Mouse (Mus musculus) lung, postnatal 0 days (tissue): ENCODE data around the gene Raver2. TPM values are rescaled to one million over a fixed set of nuclear protein-coding genes. Genes with fewer than 3 reads are reported as not detected.

Experiments
- ATAC-seq: fragments of 200-750 bp; cut with Nextera tagmentation; 2 replicates; pipeline ENCODE4 v1.8.0; 2017; ENCODE audit warnings: moderate library complexity
- DNase-seq: peaks from one replicate; pipeline ENCODE4 v3.0.0-alpha.2; 2016; ENCODE audit warnings: low spot score
- H3K27ac ChIP-seq: fragments of 300-500 bp; sonication (generic); 2 replicates; pipeline ENCODE4 v1.5.1; 2014; ENCODE audit warnings: antibody characterized with exemption, mild to moderate bottlenecking, low read length, mixed read lengths
- H3K27me3 ChIP-seq: fragments of 300-500 bp; sonication (generic); replicated peaks from 2 replicates; pipeline ENCODE4 v1.6.1; 2014; ENCODE audit warnings: low read length, mixed read lengths; ENCODE audit not compliant: insufficient read depth
- H3K36me3 ChIP-seq: fragments of 300-500 bp; sonication (generic); 2 replicates; pipeline ENCODE4 v1.6.1; 2014; ENCODE audit warnings: low read length, mixed read lengths; ENCODE audit not compliant: insufficient read depth
- H3K4me1 ChIP-seq: fragments of 300-500 bp; sonication (generic); 2 replicates; pipeline ENCODE4 v1.6.1; 2014; ENCODE audit warnings: antibody characterized with exemption, low read depth, low read length, mixed read lengths; ENCODE audit not compliant: insufficient read depth
- H3K4me2 ChIP-seq: fragments of 300-500 bp; sonication (generic); replicated peaks from 2 replicates; pipeline ENCODE4 v1.6.1; 2014; ENCODE audit warnings: low read depth, mild to moderate bottlenecking, low read length, moderate library complexity, mixed read lengths
- H3K4me3 ChIP-seq: fragments of 300-500 bp; sonication (generic); 2 replicates; pipeline ENCODE4 v1.5.1; 2014; ENCODE audit warnings: low read depth, low read length
- H3K9ac ChIP-seq: fragments of 300-500 bp; sonication (generic); replicated peaks from 2 replicates; pipeline ENCODE4 v1.6.1; 2014; ENCODE audit warnings: low read depth, mild to moderate bottlenecking
- H3K9me3 ChIP-seq: fragments of 300-500 bp; sonication (generic); 2 replicates; pipeline ENCODE4 v1.6.1; 2016; ENCODE audit warnings: low read length, mixed read lengths
- CTCF ChIP-seq: IDR thresholded peaks from 2 replicates; pipeline ENCODE4 v1.5.1; 2016; ENCODE audit warnings: antibody characterized with exemption, mild to moderate bottlenecking
- EP300 ChIP-seq: IDR thresholded peaks from 2 replicates; pipeline ENCODE4 v1.6.1; 2016; ENCODE audit warnings: antibody characterized with exemption, mild to moderate bottlenecking, control low read depth
- WGBS: fragments of 180-500 bp; shearing (Covaris S2); extraction: QIAGEN DNeasy Blood & Tissue Kit; methylation state at CpG from one replicate; pipeline ENCODE4 v1.1.7; 2014; 5-methylcytosine and 5-hydroxymethylcytosine counted together
- polyA plus RNA-seq: library from polyadenylated mRNA; unstranded; fragments of >200 nt; fragmentation: Nextera tagmentation; extraction: Ambion mirVana; gene quantifications from 2 replicates; pipeline ENCODE4 v1.2.1, GENCODE M21; 2015

Gene Raver2
- polyA plus RNA-seq, 1 experiment from 2014 or later: 13.0 TPM

DNA sequence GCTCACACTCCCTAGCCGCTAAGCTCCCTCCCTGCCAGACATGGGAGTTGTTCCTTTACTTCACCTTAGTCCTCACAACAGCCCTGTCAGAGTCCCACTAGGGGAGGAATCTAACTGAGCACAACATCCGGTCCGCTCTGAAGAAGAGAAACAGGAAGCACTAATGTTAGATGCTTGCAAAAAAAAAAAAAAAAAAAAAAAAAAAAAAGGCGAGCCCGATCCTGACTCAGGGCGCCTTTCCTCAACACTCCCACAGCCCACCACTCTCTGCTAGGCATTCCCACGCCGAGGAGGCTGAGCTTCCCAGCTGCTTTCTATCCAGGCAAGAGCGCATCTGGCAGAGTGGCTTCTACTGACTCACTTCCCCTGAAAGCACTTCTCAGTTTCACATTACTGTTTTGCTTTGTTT lies 113.8 kb downstream of the Raver2 start:
- Histone ChIP-seq H3K9ac (no peak overlapping the region), H3K36me3 (peaks cover 23% of the 10 kb centered on the region; the same call in 1 of the 2 replicates), H3K27ac (peak overlapping the region; percentile 45), H3K4me1 (no peaks in the 10 kb centered on the region), H3K4me3 (no peak overlapping the region), H3K4me2 (no peak overlapping the region), H3K27me3 (no peaks in the 10 kb centered on the region), H3K9me3 (no peaks in the 10 kb centered on the region)
- DNase-seq (peak; percentile 64), ATAC-seq (peak; percentile 60)
- 40% methylated on average over 9 of the region's 9 CpGs for WGBS
- peak; percentile 25; the same call in 1 of the 2 replicates for TF ChIP-seq CTCF
- TF ChIP-seq EP300: no peak

- Histone ChIP-seq H3K9ac (no peak overlapping the region), H3K4me2 (no peak overlapping the region), H3K9me3 (no peaks in the 10 kb centered on the region), H3K27me3 (no peaks in the 10 kb centered on the region), H3K36me3 (peaks cover 23% of the 10 kb centered on the region; the same call in 1 of the 2 replicates), H3K4me3 (no peak overlapping the region), H3K4me1 (no peaks in the 10 kb centered on the region), H3K27ac (peak overlapping the region; percentile 59; the same call in 1 of the 2 replicates)
- ATAC-seq (peak; percentile 62), DNase-seq (peak; percentile 37)
- no peak for TF ChIP-seq CTCF
- no peak for TF ChIP-seq EP300
- 39% methylated on average over 3 of the region's 3 CpGs for WGBS
These were observed 116.4 kb downstream of the Raver2 start for GRCm38 (mm10) chr4:101185216-101185615.

- H3K27me3 ChIP-seq: no peaks in the 10 kb centered on the region
- DNase-seq (no peak), ATAC-seq (no peak)
- no peak overlapping the region for H3K9ac ChIP-seq
- H3K36me3 ChIP-seq: peaks cover 23% of the 10 kb centered on the region; the same call in 1 of the 2 replicates
- H3K27ac ChIP-seq: no peak overlapping the region
- no peak overlapping the region for H3K4me3 ChIP-seq
- no peaks in the 10 kb centered on the region for H3K9me3 ChIP-seq
- no peaks in the 10 kb centered on the region for H3K4me1 ChIP-seq
- 74% methylated on average over 5 of the region's 5 CpGs for WGBS
- H3K4me2 ChIP-seq: no peak overlapping the region
- TF ChIP-seq EP300 (no peak), CTCF (no peak)
These were observed 117.8 kb downstream of the Raver2 start for GRCm38 (mm10) chr4:101186591-101186990.

DNA sequence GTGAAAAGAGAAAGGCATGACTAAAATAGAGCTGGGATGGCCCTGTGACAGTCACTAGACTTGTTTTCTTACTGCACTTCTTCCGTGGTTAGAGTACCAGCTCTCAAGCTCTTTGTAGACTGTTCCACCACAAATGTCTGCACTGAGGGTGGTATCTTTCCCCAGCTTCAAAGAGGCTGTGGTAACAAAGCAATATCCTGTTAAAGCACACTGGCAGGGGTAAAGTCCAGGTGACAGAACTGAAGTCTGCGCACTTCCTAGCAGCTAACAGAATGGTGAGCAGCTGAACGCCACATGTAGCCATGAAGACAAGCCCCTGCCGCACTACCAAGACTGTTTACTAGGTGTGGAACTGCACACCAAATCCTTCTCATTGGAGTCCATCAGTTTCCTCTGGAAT lies 118.6 kb downstream of the Raver2 start:
- Histone ChIP-seq H3K4me1 (no peaks in the 10 kb centered on the region), H3K4me3 (no peak overlapping the region), H3K9ac (no peak overlapping the region), H3K9me3 (no peaks in the 10 kb centered on the region), H3K27me3 (no peaks in the 10 kb centered on the region), H3K27ac (no peak overlapping the region), H3K4me2 (no peak overlapping the region), H3K36me3 (peaks cover 27% of the 10 kb centered on the region; the same call in 1 of the 2 replicates)
- WGBS: 86% methylated on average over 4 of the region's 4 CpGs
- ATAC-seq (no peak), DNase-seq (no peak)
- TF ChIP-seq CTCF: no peak
- no peak for TF ChIP-seq EP300

DNA sequence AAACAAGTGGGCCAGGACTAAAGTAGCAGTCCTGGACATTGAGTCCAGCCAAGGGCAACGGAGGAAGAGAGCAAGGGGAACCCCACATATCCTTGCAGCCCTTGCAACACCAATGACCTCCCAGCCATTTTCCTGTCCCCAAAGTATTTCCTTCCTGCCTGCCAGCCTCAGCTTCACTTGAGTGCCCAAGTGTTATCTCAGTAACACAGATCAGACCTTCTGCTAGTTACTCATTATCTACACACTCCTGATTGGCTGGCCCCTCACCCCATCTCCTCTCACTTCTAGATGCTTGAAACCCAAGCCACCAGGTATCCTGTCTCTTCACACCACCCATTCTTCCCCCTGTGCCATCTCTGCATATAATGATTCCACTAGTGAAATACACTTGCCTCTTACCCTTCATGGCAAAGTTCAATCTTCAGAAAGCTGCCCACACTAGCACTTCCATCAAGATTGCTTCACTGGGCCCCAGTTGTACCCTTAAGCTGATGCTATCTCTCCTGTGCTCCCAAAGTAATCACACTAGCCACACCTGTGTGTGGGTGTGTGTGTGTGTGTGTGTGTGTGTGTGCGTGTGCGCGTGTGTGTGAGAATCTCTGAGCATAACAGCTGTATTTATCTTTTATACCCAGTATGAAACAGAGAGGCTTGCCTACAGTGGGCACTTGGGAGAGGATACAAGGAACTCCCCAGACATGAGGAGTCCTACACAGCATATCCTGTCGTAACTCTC lies 123.6 kb downstream of the Raver2 start:
- ATAC-seq (no peak), DNase-seq (no peak)
- H3K9me3 ChIP-seq: no peaks in the 10 kb centered on the region
- peaks cover 17% of the 10 kb centered on the region; the same call in 1 of the 2 replicates for H3K36me3 ChIP-seq
- no peak overlapping the region for H3K4me2 ChIP-seq
- H3K27ac ChIP-seq: no peak overlapping the region
- no peaks in the 10 kb centered on the region for H3K4me1 ChIP-seq
- H3K9ac ChIP-seq: no peak overlapping the region
- TF ChIP-seq EP300 (no peak), CTCF (no peak)
- H3K27me3 ChIP-seq: no peaks in the 10 kb centered on the region
- 88% methylated on average over 5 of the region's 5 CpGs for WGBS
- H3K4me3 ChIP-seq: no peak overlapping the region

GRCm38 (mm10) chr4:101194170-101194569 lies 125.4 kb downstream of the Raver2 start:
- H3K4me3 ChIP-seq: no peak overlapping the region
- no peak overlapping the region for H3K4me2 ChIP-seq
- no peak overlapping the region for H3K27ac ChIP-seq
- H3K9ac ChIP-seq: no peak overlapping the region
- peaks cover 6% of the 10 kb centered on the region; the same call in 1 of the 2 replicates for H3K4me1 ChIP-seq
- 85% methylated on average over 1 of the region's 1 CpGs for WGBS
- H3K9me3 ChIP-seq: no peaks in the 10 kb centered on the region
- TF ChIP-seq EP300 (no peak), CTCF (no peak)
- 0 out of 2 replicates have a peak, but pooled peaks cover 5% of the 10 kb centered on the region for H3K36me3 ChIP-seq
- ATAC-seq (no peak), DNase-seq (no peak)
- no peaks in the 10 kb centered on the region for H3K27me3 ChIP-seq
